Mouse (Mus musculus): Measurements from ENCODE around the gene Eci2. TPM values are rescaled to one million over a fixed set of nuclear protein-coding genes. Genes with fewer than 3 reads are reported as not detected.
A peak's percentile ranks its signal among the peaks of the same experiment; 100 is the strongest.

The Eci2 gene
- total RNA-seq (2021) = 10 to 100 TPM; 39.4 to 41.5 TPM
- long read RNA-seq, experiment 1, transcript Eci2-201 (10 exons, 1,746 nt) = minor isoform, 6 of 47 reads
- long read RNA-seq, experiment 1, transcript Eci2-211 (10 exons, 1,426 nt) = major isoform, 10 of 47 reads
- long read RNA-seq, experiment 1, partial matches to known transcripts = 4 of 47 reads
- long read RNA-seq, experiment 1, other reads (novel, unspliced or antisense) = 26 of 47 reads
- long read RNA-seq, experiment 2, transcript Eci2-201 (10 exons, 1,746 nt) = major isoform, 8 of 28 reads
- long read RNA-seq, experiment 2, transcript Eci2-211 (10 exons, 1,426 nt) = minor isoform, 6 of 28 reads
- long read RNA-seq, experiment 2, partial matches to known transcripts = 2 of 28 reads
- long read RNA-seq, experiment 2, other reads (novel, unspliced or antisense) = 9 of 28 reads

- no peak within 1 kb of the TSS for H3K27ac ChIP-seq
- intact Hi-C loops (cut with DNase I) = loop anchor here (5.0 kb wide), 1 partner anchor 385 kb away; no protein-coding TSS in a partner anchor
- DNase-seq (ENCODE audit: extremely low spot score in 1 of 2, low spot score in 2 of 2) = no peak
These were observed at the start of gene Eci2 for GRCm38 (mm10) chr13:35026879-35027278. Eci2 (minus strand) TSS chr13:35027096.

DNA sequence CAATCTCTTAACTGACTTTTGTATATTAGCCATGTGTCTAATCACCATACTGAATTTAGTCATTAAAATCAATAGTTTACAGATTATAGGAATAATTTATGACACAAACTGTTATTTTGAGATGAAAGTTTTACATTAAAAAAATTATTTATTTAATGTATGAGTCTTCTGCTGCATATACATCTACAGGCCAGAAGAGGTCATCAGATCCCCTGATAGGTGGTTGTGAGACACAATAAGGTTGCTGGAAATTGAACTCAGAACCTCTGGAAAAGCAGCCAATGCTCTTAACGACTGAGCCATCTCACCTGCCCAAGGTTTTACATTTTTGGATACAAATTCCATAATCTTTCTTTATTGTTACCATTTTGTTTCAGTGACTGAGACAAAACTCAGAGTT, 48.0 kb upstream of the Eci2 start:
- DNase-seq (ENCODE audit: extremely low spot score in 1 of 2, low spot score in 2 of 2) = no peak
- Histone ChIP-seq H3K4me3 (no peak overlapping the region), H3K27ac (no peak overlapping the region)
- intact Hi-C loops (cut with DNase I) = no loop called here
- peak; percentile 38 for TF ChIP-seq CTCF (IDR thresholded peaks at IDR 0.05)

More at GRCm38 (mm10) chr13:35026879-35027278, at the start of gene Eci2:
- peak; percentile 59 for TF ChIP-seq CTCF (IDR thresholded peaks at IDR 0.05)
- 0 out of 2 replicates have a peak within 1 kb of the TSS, but pooled peaks have one; percentile 17 for H3K4me3 ChIP-seq

GRCm38 (mm10) chr13:35070485-35071472, 43.9 kb upstream of the Eci2 start:
- H3K4me3 ChIP-seq = no peak overlapping the region
- TF ChIP-seq CTCF (IDR thresholded peaks at IDR 0.05) = no peak
- no peak overlapping the region for H3K27ac ChIP-seq
- no peak for DNase-seq (ENCODE audit: extremely low spot score in 1 of 2, low spot score in 2 of 2)
- intact Hi-C loops (cut with DNase I) = no loop called here

- Histone ChIP-seq H3K4me3 (no peak overlapping the region), H3K27ac (no peak overlapping the region)
- DNase-seq (ENCODE audit: extremely low spot score in 1 of 2, low spot score in 2 of 2) = no peak
- TF ChIP-seq CTCF (IDR thresholded peaks at IDR 0.05) = no peak
- intact Hi-C loops (cut with DNase I) = no loop called here
These were observed 40.2 kb upstream of the Eci2 start for GRCm38 (mm10) chr13:35067084-35067483.

GRCm38 (mm10) chr13:35066033-35066432, 39.1 kb upstream of the Eci2 start:
- intact Hi-C loops (cut with DNase I) = no loop called here
- DNase-seq (ENCODE audit: extremely low spot score in 1 of 2, low spot score in 2 of 2) = no peak
- no peak for TF ChIP-seq CTCF (IDR thresholded peaks at IDR 0.05)

DNA sequence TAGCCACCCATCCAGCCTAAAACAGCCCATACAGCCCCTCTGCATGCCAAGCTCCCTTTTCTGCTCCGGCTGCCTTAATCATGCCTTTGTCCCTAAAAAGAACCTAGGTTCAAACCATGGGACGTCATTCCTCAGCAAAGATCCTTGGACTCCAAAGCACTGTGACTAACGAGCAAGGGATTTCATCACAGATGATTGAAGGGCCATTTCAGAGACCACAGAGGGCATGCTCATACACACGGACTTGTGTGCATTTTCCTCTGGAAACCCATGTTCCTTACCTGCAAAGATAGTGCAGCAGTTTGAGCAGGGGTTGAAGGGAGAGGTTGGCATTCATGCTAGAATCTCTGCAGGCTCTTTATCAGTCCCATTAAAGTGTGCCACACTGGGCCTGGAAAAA, 37.5 kb upstream of the Eci2 start:
- TF ChIP-seq CTCF (IDR thresholded peaks at IDR 0.05) = no peak
- DNase-seq (ENCODE audit: extremely low spot score in 1 of 2, low spot score in 2 of 2) = no peak
- Histone ChIP-seq H3K27ac (no peak overlapping the region), H3K4me3 (no peak overlapping the region)
- intact Hi-C loops (cut with DNase I) = no loop called here

More at GRCm38 (mm10) chr13:35066033-35066432, 39.1 kb upstream of the Eci2 start:
- no peak overlapping the region for H3K4me3 ChIP-seq
- no peak overlapping the region for H3K27ac ChIP-seq

DNA sequence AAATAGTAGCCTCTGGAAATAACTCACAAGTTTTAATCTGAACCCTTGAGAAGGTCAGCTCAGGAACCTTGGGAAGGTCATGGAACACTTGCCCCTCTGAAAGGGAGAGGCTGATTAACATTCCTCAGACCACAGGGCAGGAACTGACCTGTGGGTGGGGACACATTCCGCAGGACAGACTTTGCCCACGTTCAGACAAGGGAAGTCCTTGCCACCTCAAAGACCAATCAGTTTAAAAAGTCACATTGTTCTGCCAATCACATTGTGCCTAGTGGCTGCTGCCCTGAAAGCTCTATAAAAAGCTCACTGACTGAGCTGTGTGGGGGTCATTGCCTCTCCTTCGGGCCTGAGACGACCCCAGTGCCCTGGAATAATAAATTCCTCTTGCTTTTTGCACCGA, 31.2 kb upstream of the Eci2 start:
- no peak overlapping the region for H3K27ac ChIP-seq
- intact Hi-C loops (cut with DNase I) = no loop called here
- no peak for TF ChIP-seq CTCF (IDR thresholded peaks at IDR 0.05)
- DNase-seq (ENCODE audit: extremely low spot score in 1 of 2, low spot score in 2 of 2) = no peak
- no peak overlapping the region for H3K4me3 ChIP-seq

DNA sequence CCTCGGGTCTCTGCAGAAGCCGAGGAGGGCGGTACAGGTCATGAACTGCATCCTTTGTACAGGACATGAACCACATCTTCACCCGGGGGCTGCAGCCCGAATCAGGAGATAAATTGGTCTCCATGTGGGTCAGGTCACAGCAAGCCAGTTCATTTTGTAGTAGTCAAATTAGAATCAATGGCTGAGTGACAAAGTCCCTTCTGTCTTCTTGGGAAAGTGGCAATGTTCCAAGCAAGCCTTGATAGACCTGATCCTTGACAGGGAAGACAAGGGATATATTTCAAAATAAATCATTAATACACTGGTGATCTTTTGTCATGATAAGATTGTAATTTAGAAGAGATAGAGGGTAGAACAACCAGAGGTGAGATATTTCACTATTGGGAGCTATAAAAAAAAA, 9.6 kb upstream of the Eci2 start:
- TF ChIP-seq CTCF (IDR thresholded peaks at IDR 0.05) = no peak
- intact Hi-C loops (cut with DNase I) = no loop called here
- DNase-seq (ENCODE audit: extremely low spot score in 1 of 2, low spot score in 2 of 2) = no peak
- Histone ChIP-seq H3K4me3 (no peak overlapping the region), H3K27ac (no peak overlapping the region)

DNA sequence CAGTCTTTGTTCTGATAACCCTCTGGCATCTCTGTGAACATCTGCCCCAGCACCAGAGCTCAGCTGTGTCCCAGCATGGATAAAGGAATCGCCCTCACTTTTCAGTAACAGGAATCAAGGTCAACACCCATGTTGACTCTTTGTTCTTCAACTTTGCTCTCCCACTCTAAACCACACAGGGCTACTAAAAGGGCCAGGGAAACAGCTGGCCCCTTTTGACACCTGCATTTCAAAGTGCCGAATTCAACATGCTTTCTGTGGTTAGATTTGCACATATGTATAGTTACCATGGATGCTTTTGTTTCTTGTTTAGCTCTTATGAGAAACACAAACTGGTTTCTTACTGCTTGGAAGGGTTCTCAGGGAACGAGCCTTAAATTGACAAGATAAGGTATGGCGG, 8.8 kb upstream of the Eci2 start:
- intact Hi-C loops (cut with DNase I) = no loop called here
- TF ChIP-seq CTCF (IDR thresholded peaks at IDR 0.05) = no peak
- DNase-seq (ENCODE audit: extremely low spot score in 1 of 2, low spot score in 2 of 2) = no peak
- H3K4me3 ChIP-seq = no peak overlapping the region
- no peak overlapping the region for H3K27ac ChIP-seq

GRCm38 (mm10) chr13:35033571-35033970, 6.7 kb upstream of the Eci2 start:
- Histone ChIP-seq H3K4me3 (no peak overlapping the region), H3K27ac (no peak overlapping the region)
- TF ChIP-seq CTCF (IDR thresholded peaks at IDR 0.05) = no peak
- DNase-seq (ENCODE audit: extremely low spot score in 1 of 2, low spot score in 2 of 2) = no peak
- intact Hi-C loops (cut with DNase I) = no loop called here

DNA sequence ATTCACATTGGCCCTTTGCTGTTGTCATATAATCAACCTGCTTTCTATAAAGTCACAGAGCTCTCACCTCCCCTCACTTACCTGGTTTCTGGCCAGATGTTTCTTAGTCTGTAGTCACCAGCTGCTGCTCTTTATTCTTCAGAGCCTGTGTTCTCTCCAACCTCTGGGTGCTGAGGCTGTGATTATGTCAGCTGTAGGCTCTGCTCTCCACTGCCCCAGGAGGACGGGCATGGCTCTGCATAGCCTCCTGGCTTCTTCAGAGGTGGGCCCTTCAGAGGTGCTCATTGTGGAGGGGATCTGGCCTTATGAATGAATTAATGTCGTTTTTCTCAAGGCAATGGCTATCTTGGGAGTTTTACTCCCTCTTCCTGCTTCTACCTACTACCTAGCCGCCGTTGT, 4.8 kb upstream of the Eci2 start:
- peak; percentile 46 for TF ChIP-seq CTCF (IDR thresholded peaks at IDR 0.05)
- DNase-seq (ENCODE audit: extremely low spot score in 1 of 2, low spot score in 2 of 2) = no peak
- no peak overlapping the region for H3K27ac ChIP-seq
- no peak overlapping the region for H3K4me3 ChIP-seq
- intact Hi-C loops (cut with DNase I) = loop anchor here (1.0 kb wide), 2 partner anchors 741 to 916 kb away; no protein-coding TSS in a partner anchor

Measured in left cerebral cortex, adult 2 months (tissue).